ENCODE assay signal across 10 mouse cellular contexts in genomic region chr14:48257759-48258158, GRCm38 (mm10).
DNase-seq lines count a peak whose midpoint lies in the region; TF ChIP-seq lines count a peak whose summit lies in the region.
"Had no signal": no experiment of that assay in that cellular context is flagged by ENCODE, and none has a peak within 500 bp of the region (broad histone marks: within the 10 kb centered on the region; RNA-seq: fewer than 3 reads in every experiment).

No protein-coding gene starts in this region.

- intact Hi-C loops in heart, postnatal 10 days (cut with DNase I) = no loop called here
- intact Hi-C loops in heart, postnatal 36 days (cut with DNase I) = no loop called here
- intact Hi-C loops in left cerebral cortex, postnatal 4 days (cut with DNase I) = no loop called here

- peak; percentile 12 to 20 for DNase-seq in heart, postnatal 10 days
- no peak for DNase-seq in heart, postnatal 36 days
- peak; percentile 49 for DNase-seq in left cerebral cortex, postnatal 4 days
- no peak for DNase-seq in left cerebral cortex, adult 9 months (ENCODE audit: low spot score in 2 of 2)
- peak; percentile 68 for DNase-seq in brain, embryonic 14.5 days (ENCODE audit: low read depth)
- peak; percentile 77 for DNase-seq in cerebellum, adult 9-11 months
- DNase-seq in urinary bladder, postnatal 14 days (ENCODE audit: low spot score) = no peak
- no peak for DNase-seq in right cerebral cortex, postnatal 36 days (ENCODE audit: low spot score in 2 of 2)
- DNase-seq: adrenal gland, adult 2 months; layer of hippocampus, adult 9-11 months had no signal

- TF ChIP-seq CTCF in brain, embryonic 14.5 days (IDR thresholded peaks at IDR 0.05; ENCODE audit: borderline replicate concordance, extremely low read depth, insufficient read depth, insufficient read length) = no peak

- TF ChIP-seq POLR2A in brain, embryonic 14.5 days (IDR thresholded peaks at IDR 0.05; ENCODE audit: borderline replicate concordance, extremely low read depth, insufficient read depth, insufficient read length, poor library complexity, severe bottlenecking) = no peak

Comparison
In these comparisons a context has a peak if more than half of its experiments do, and no peak if none do; other contexts are left out.
1. DNase-seq: peak in heart, postnatal 10 days (2 of 2), left cerebral cortex, postnatal 4 days (single experiment), brain, embryonic 14.5 days (single experiment) and cerebellum, adult 9-11 months (single experiment); none in heart, postnatal 36 days (0 of 2), left cerebral cortex, adult 9 months (0 of 2), urinary bladder, postnatal 14 days (single experiment) and right cerebral cortex, postnatal 36 days (0 of 2).